Mouse (Mus musculus) erythroblast, embryonic 14.5 days (primary cell): ENCODE results near the gene 5730409E04Rik. TPM values are rescaled to one million over a fixed set of nuclear protein-coding genes. Genes with fewer than 3 reads are reported as not detected.

Source experiments
- H3K27me3 ChIP-seq: 2 replicates; pipeline ENCODE4 v1.6.1; 2012; ENCODE audit warnings: inconsistent platforms; ENCODE audit not compliant: control insufficient read depth
- H3K36me3 ChIP-seq: 2 replicates; pipeline ENCODE4 v1.6.1; 2012; ENCODE audit warnings: mild to moderate bottlenecking, inconsistent platforms; ENCODE audit not compliant: control insufficient read depth
- H3K4me1 ChIP-seq: 2 replicates; pipeline ENCODE4 v1.6.1; 2012; ENCODE audit warnings: inconsistent platforms; ENCODE audit not compliant: control insufficient read depth
- H3K4me3 ChIP-seq: replicated peaks from 2 replicates; pipeline ENCODE3; 2012; ENCODE audit warnings: moderate library complexity, mild to moderate bottlenecking, inconsistent platforms
- H3K9me3 ChIP-seq: 2 replicates; pipeline ENCODE4 v1.6.1; 2012; ENCODE audit warnings: low read length, inconsistent platforms, mixed read lengths; ENCODE audit not compliant: control insufficient read depth
- GATA1 ChIP-seq: IDR thresholded peaks from 2 replicates; pipeline ENCODE4 v1.6.1; 2012; ENCODE audit warnings: low read length, inconsistent platforms, mixed read lengths
- TAL1 ChIP-seq: IDR thresholded peaks from 3 replicates; pipeline ENCODE4 v1.6.1; 2012; ENCODE audit warnings: low read length, inconsistent platforms, mixed read lengths
- polyA plus RNA-seq: library from polyadenylated mRNA; stranded (reverse); fragments of >175 nt; gene quantifications from 2 replicates; pipeline ENCODE4 v1.2.3, GENCODE M21; 2012

The 5730409E04Rik gene
- polyA plus RNA-seq, 1 experiment, result not detected

- no peaks in the 10 kb centered on the region; the same call in 1 of the 2 replicates for H3K27me3 ChIP-seq
- H3K4me1 ChIP-seq, result no peaks in the 10 kb centered on the region
- H3K4me3 ChIP-seq, result no peak overlapping the region
- H3K36me3 ChIP-seq, result no peaks in the 10 kb centered on the region
- TF ChIP-seq GATA1 (no peak), TAL1 (no peak)
- no peaks in the 10 kb centered on the region for H3K9me3 ChIP-seq
Measured at GRCm38 (mm10) chr4:126647996-126648910, 38.6 kb downstream of the 5730409E04Rik start.

- H3K4me3 ChIP-seq, result no peak overlapping the region
Measured at GRCm38 (mm10) chr4:126653148-126653547, 43.5 kb downstream of the 5730409E04Rik start.

GRCm38 (mm10) chr4:126655356-126655755, 45.7 kb downstream of the 5730409E04Rik start:
- Histone ChIP-seq H3K4me3 (no peak overlapping the region), H3K27me3 (peaks cover 9% of the 10 kb centered on the region), H3K4me1 (no peaks in the 10 kb centered on the region), H3K9me3 (no peaks in the 10 kb centered on the region), H3K36me3 (no peaks in the 10 kb centered on the region)
- TF ChIP-seq TAL1 (no peak), GATA1 (no peak)

More at GRCm38 (mm10) chr4:126653148-126653547, 43.5 kb downstream of the 5730409E04Rik start:
- no peaks in the 10 kb centered on the region for H3K4me1 ChIP-seq
- TF ChIP-seq TAL1 (no peak), GATA1 (no peak)
- H3K36me3 ChIP-seq, result no peaks in the 10 kb centered on the region
- H3K27me3 ChIP-seq, result peaks cover 9% of the 10 kb centered on the region
- H3K9me3 ChIP-seq, result no peaks in the 10 kb centered on the region

GRCm38 (mm10) chr4:126661249-126661648, 51.6 kb downstream of the 5730409E04Rik start:
- TF ChIP-seq GATA1, result no peak
- TF ChIP-seq TAL1, result no peak
- Histone ChIP-seq H3K4me1 (no peaks in the 10 kb centered on the region), H3K4me3 (no peak overlapping the region), H3K27me3 (peaks cover 2% of the 10 kb centered on the region; the same call in 1 of the 2 replicates), H3K36me3 (no peaks in the 10 kb centered on the region), H3K9me3 (no peaks in the 10 kb centered on the region)

Other genes starting within 250 kb of the 5730409E04Rik start
- 0.14 and 0.27 TPM in 2 replicates for gene Ago3, start 180.3 kb upstream of the 5730409E04Rik start, polyA plus RNA-seq
- gene Ago1, start 141.2 kb upstream of the 5730409E04Rik start, polyA plus RNA-seq, result 0.05 and 0.09 TPM in 2 replicates
- not detected in 2 replicates for gene Ago4, start 76.3 kb upstream of the 5730409E04Rik start, polyA plus RNA-seq
- gene Clspn, start 52.9 kb upstream of the 5730409E04Rik start, polyA plus RNA-seq, result 0.95 and 0.96 TPM in 2 replicates
- gene Psmb2, start 67.8 kb downstream of the 5730409E04Rik start, polyA plus RNA-seq, result 7.7 and 11.1 TPM in 2 replicates
- not detected in 2 replicates for gene Tfap2e, start 126.4 kb downstream of the 5730409E04Rik start, polyA plus RNA-seq
- 1.4 and 1.5 TPM in 2 replicates for gene Ncdn, start 143.6 kb downstream of the 5730409E04Rik start, polyA plus RNA-seq
- 0.43 and 1.5 TPM in 2 replicates for gene AU040320, start 143.7 kb downstream of the 5730409E04Rik start, polyA plus RNA-seq